Mouse (Mus musculus) spleen, postnatal 14 days (tissue): ENCODE measurements around the gene Zfhx3.

ENCODE experiments used
- DNase-seq, 2 experiments: peaks; one replicate each; pipeline ENCODE4 v3.0.0; 2021 to 2022; ENCODE audit warnings: low spot score in 2 of 2

Zfhx3 gene

GRCm38 (mm10) chr8:108440476-108440875 lies 498.0 kb downstream of the Zfhx3 start:
- DNase-seq, result no peak

GRCm38 (mm10) chr8:108450847-108451246 lies 508.4 kb downstream of the Zfhx3 start:
- no peak for DNase-seq

- DNase-seq, result no peak
Observed at GRCm38 (mm10) chr8:108454561-108455311, 512.3 kb downstream of the Zfhx3 start.

- DNase-seq, result no peak
Observed at GRCm38 (mm10) chr8:108466653-108467052, 524.2 kb downstream of the Zfhx3 start.

GRCm38 (mm10) chr8:108467172-108468035 lies 525.0 kb downstream of the Zfhx3 start:
- DNase-seq, result no peak

- no peak for DNase-seq
Observed at GRCm38 (mm10) chr8:108470269-108470668, 527.8 kb downstream of the Zfhx3 start.

GRCm38 (mm10) chr8:108474556-108474955 lies 532.1 kb downstream of the Zfhx3 start:
- DNase-seq, result no peak

GRCm38 (mm10) chr8:108478131-108478530 lies 535.7 kb downstream of the Zfhx3 start:
- no peak for DNase-seq

- no peak for DNase-seq
Observed at GRCm38 (mm10) chr8:108480141-108480540, 537.7 kb downstream of the Zfhx3 start.

- DNase-seq, result no peak
Observed at GRCm38 (mm10) chr8:108481167-108481815, 538.8 kb downstream of the Zfhx3 start.

GRCm38 (mm10) chr8:108496101-108496500 lies 553.7 kb downstream of the Zfhx3 start:
- no peak for DNase-seq

- DNase-seq, result no peak
Observed at GRCm38 (mm10) chr8:108506779-108507178, 564.3 kb downstream of the Zfhx3 start.

- no peak for DNase-seq
Observed at GRCm38 (mm10) chr8:108507769-108508168, 565.3 kb downstream of the Zfhx3 start.

GRCm38 (mm10) chr8:108510641-108511325 lies 568.3 kb downstream of the Zfhx3 start:
- no peak for DNase-seq

- no peak for DNase-seq
Observed at GRCm38 (mm10) chr8:108518116-108518515, 575.7 kb downstream of the Zfhx3 start.

GRCm38 (mm10) chr8:108522050-108522449 lies 579.6 kb downstream of the Zfhx3 start:
- no peak for DNase-seq

- no peak for DNase-seq
Observed at GRCm38 (mm10) chr8:108529421-108529820, 587.0 kb downstream of the Zfhx3 start.

- no peak for DNase-seq
Observed at GRCm38 (mm10) chr8:108535121-108535876, 592.9 kb downstream of the Zfhx3 start.

- DNase-seq, result no peak
Observed at GRCm38 (mm10) chr8:108536186-108536585, 593.7 kb downstream of the Zfhx3 start.

GRCm38 (mm10) chr8:108536911-108537351 lies 594.5 kb downstream of the Zfhx3 start:
- DNase-seq, result no peak
